11 mouse cellular contexts compared by ENCODE assay signal in the genomic region with DNA sequence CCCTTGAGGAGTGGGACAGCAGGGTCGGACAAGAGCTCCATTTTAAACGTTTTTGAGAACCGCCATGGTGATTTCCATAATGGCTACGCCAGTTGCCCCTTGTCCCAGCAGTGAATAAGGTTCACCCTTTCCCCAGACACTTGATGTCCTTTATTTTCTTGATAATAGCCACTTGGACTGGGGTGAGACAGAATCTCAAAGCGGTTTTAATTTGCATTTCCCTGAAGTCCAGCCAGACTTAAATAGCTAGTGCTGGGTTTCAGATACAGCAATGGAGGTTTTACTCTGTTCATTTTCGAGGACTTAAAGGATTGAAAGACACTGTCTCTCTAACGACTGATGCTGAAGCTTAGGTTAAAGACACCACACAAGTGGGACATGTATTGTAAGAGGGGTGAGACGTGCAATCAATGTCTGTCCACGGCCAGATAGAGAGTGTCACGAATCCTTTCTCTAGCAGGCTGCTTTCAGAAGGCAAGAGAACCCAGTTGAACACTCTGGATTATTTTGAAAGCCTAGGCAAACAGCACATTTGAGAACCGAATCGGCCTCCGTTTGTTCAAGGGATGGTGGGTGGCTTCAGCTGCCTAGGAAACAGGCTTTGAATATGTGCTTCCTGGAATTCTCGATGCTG.
DNase-seq lines count a peak whose midpoint lies in the region; ATAC-seq and TF ChIP-seq lines count a peak whose summit lies in the region.
"Had no signal": no experiment of that assay in that cellular context is flagged by ENCODE, and none has a peak within 500 bp of the region (broad histone marks: within the 10 kb centered on the region; RNA-seq: fewer than 3 reads in every experiment).

No protein-coding gene starts in this region.

- H3K4me1 ChIP-seq in ES-E14 (ENCODE audit: control insufficient read depth in 2 of 2, insufficient read depth in 2 of 2, low read length in 2 of 2, poor library complexity in 1 of 2), result peaks cover 3 to 5% of the 10 kb centered on the region in 2 experiments; a peak in 1 of 4 replicates
- peaks cover 9% of the 10 kb centered on the region; the same call in 1 of the 2 replicates for H3K4me1 ChIP-seq in forebrain, postnatal 0 days (ENCODE audit: insufficient read depth)
- H3K4me1 ChIP-seq in kidney, embryonic 14.5 days (ENCODE audit: control insufficient read depth, insufficient read depth, low read length), result no peaks in the 10 kb centered on the region
- H3K4me1 ChIP-seq: limb, embryonic 10.5 days had no signal

- 20% methylated on average over 14 of the region's 14 CpGs for whole genome bisulfite sequencing in forebrain, postnatal 0 days
- 83% methylated on average over 14 of the region's 14 CpGs for WGBS in kidney, embryonic 14.5 days

- TF ChIP-seq CTCF in forebrain, postnatal 0 days (IDR thresholded peaks at IDR 0.05; ENCODE audit: low read depth), result no peak

- H3K9me3 ChIP-seq in ES-E14 (ENCODE audit: control insufficient read depth, insufficient read depth, low read depth, low read length), result no peaks in the 10 kb centered on the region
- H3K9me3 ChIP-seq in forebrain, postnatal 0 days (ENCODE audit: low read length), result no peaks in the 10 kb centered on the region
- H3K9me3 ChIP-seq in kidney, embryonic 14.5 days (ENCODE audit: control insufficient read depth, low read length), result no peaks in the 10 kb centered on the region
- H3K9me3 ChIP-seq: limb, embryonic 10.5 days had no signal

- DNase-seq in ES-E14 (ENCODE audit: low read depth, low spot score), result peak; percentile 7
- DNase-seq in forebrain, postnatal 0 days, result peak; percentile 69
- DNase-seq in layer of hippocampus, postnatal 10 days (ENCODE audit: low spot score in 2 of 2), result peak; percentile 38 to 53
- DNase-seq in neural tube, embryonic 10.5 days (ENCODE audit: extremely low spot score, low spot score), result peak; percentile 21
- no peak for DNase-seq in ovary, postnatal 10 days (ENCODE audit: low spot score)
- DNase-seq in thymus, adult 18-20 months, result no peak
- DNase-seq in adrenal gland, adult 8-10 months, result no peak
- DNase-seq: lung, postnatal 4 days had no signal

- no peaks in the 10 kb centered on the region for H3K27me3 ChIP-seq in forebrain, postnatal 0 days (ENCODE audit: insufficient read depth, low read length)
- H3K27me3 ChIP-seq in kidney, embryonic 14.5 days (ENCODE audit: control insufficient read depth, insufficient read depth, low read length), result no peaks in the 10 kb centered on the region

- H3K4me2 ChIP-seq in forebrain, postnatal 0 days (ENCODE audit: low read depth), result no peak overlapping the region
- H3K4me2 ChIP-seq in kidney, embryonic 14.5 days (replicated peaks; ENCODE audit: low read depth, low read length), result no peak overlapping the region
- H3K4me2 ChIP-seq: heart, embryonic 11.5 days had no signal

- H3K9ac ChIP-seq in ES-E14 (ENCODE audit: insufficient read depth, low read depth, low read length, poor library complexity, severe bottlenecking), result no peak overlapping the region
- H3K9ac ChIP-seq in forebrain, postnatal 0 days, result no peak overlapping the region
- H3K9ac ChIP-seq in kidney, embryonic 14.5 days (ENCODE audit: low read depth, low read length), result no peak overlapping the region

- peak; percentile 82 for ATAC-seq in forebrain, postnatal 0 days
- ATAC-seq in kidney, embryonic 14.5 days (ENCODE audit: low FRiP score, low TSS enrichment), result no peak

- no peaks in the 10 kb centered on the region for H3K36me3 ChIP-seq in ES-E14 (ENCODE audit: control insufficient read depth, insufficient read depth, low read length, poor library complexity, severe bottlenecking)
- no peaks in the 10 kb centered on the region for H3K36me3 ChIP-seq in forebrain, postnatal 0 days (ENCODE audit: insufficient read depth)
- no peaks in the 10 kb centered on the region for H3K36me3 ChIP-seq in kidney, embryonic 14.5 days (ENCODE audit: control insufficient read depth, insufficient read depth, low read length)
- H3K36me3 ChIP-seq: limb, embryonic 10.5 days had no signal

- H3K27ac ChIP-seq in ES-E14 (ENCODE audit: insufficient read depth, low read depth, low read length, poor library complexity, severe bottlenecking), result no peak overlapping the region
- H3K27ac ChIP-seq in forebrain, postnatal 0 days (ENCODE audit: low read depth, low read length), result peak overlapping the region; percentile 65
- H3K27ac ChIP-seq in kidney, embryonic 14.5 days (ENCODE audit: low read depth, low read length), result no peak overlapping the region
- H3K27ac ChIP-seq: limb, embryonic 10.5 days had no signal

- in situ Hi-C loops in ES-E14 (cut with MboI; ENCODE audit: low sequenced_read_pairs in 2 of 2, unreplicated experiment in 2 of 2), result no loop called here

- no peak overlapping the region for H3K4me3 ChIP-seq in ES-E14 (ENCODE audit: insufficient read depth in 1 of 2, low read depth in 1 of 2, low read length in 2 of 2, poor library complexity in 1 of 2, severe bottlenecking in 1 of 2)
- no peak overlapping the region for H3K4me3 ChIP-seq in forebrain, postnatal 0 days (ENCODE audit: low read depth, low read length)
- no peak overlapping the region for H3K4me3 ChIP-seq in kidney, embryonic 14.5 days (ENCODE audit: low read length)
- H3K4me3 ChIP-seq: limb, embryonic 10.5 days had no signal

TF ChIP-seq in ES-E14, 5 proteins besides CTCF, POLR2A, EP300 and RAD21:
- TF ChIP-seq ZC3H11A (IDR thresholded peaks at IDR 0.05; ENCODE audit: borderline replicate concordance, low read depth, low read length) (no peak), CHD2 (IDR thresholded peaks at IDR 0.05; ENCODE audit: low read depth, low read length) (no peak), HCFC1 (IDR thresholded peaks at IDR 0.05; ENCODE audit: borderline replicate concordance, insufficient read depth, low read length) (no peak), MAFK (IDR thresholded peaks at IDR 0.05; ENCODE audit: insufficient read depth, low read depth, low read length) (no peak), ZNF384 (IDR thresholded peaks at IDR 0.05; ENCODE audit: low read depth, low read length) (no peak)

Comparison
In these comparisons a context has a peak if more than half of its experiments do, and no peak if none do; other contexts are left out.
1. DNase-seq: peak in ES-E14 (single experiment), forebrain, postnatal 0 days (single experiment), layer of hippocampus, postnatal 10 days (2 of 2) and neural tube, embryonic 10.5 days (single experiment); none in ovary, postnatal 10 days (single experiment), thymus, adult 18-20 months (0 of 2) and adrenal gland, adult 8-10 months (single experiment).